ENCODE assay signal across 24 mouse cellular contexts in the genomic region with DNA sequence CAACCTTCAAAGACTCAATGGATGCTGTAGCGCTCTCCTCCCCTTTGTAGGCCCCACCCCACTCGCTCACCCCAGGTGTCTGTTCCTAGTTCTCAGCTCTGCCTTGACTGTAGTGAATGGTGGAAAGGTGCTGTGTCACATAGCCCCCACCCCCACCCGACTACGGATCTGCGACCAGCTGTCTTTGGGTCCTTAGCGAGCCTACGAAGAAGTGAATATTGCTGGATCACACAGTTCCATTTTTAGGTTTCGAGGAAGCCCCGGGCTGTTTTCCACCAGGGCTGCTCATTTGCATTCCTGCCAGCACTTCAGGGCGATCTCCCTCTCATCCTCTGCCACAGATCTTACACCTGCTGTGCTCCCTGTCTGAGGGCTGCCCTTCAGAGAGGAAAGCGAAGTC. TPM values are rescaled to one million over a fixed set of nuclear protein-coding genes. Genes with fewer than 3 reads are reported as not detected.
DNase-seq lines count a peak whose midpoint lies in the region; ATAC-seq and TF ChIP-seq lines count a peak whose summit lies in the region.
"Had no signal": no experiment of that assay in that cellular context is flagged by ENCODE, and none has a peak within 500 bp of the region (broad histone marks: within the 10 kb centered on the region; RNA-seq: fewer than 3 reads in every experiment).

No protein-coding gene starts in this region.

- no peak overlapping the region for H3K4me2 ChIP-seq in forebrain, postnatal 0 days (ENCODE audit: low read depth)
- no peak overlapping the region for H3K4me2 ChIP-seq in forebrain, embryonic 11.5 days (ENCODE audit: low read depth, low read length, severe bottlenecking)
- H3K4me2 ChIP-seq in limb, embryonic 13.5 days (replicated peaks): no peak overlapping the region
- H3K4me2 ChIP-seq: heart, embryonic 15.5 days; midbrain, embryonic 12.5 days; neural tube, embryonic 13.5 days had no signal

- H3K4me1 ChIP-seq in forebrain, postnatal 0 days (ENCODE audit: insufficient read depth): peaks cover 15% of the 10 kb centered on the region
- H3K4me1 ChIP-seq in forebrain, embryonic 11.5 days (replicated peaks; ENCODE audit: control insufficient read depth, insufficient read depth, low read length): peaks cover 2% of the 10 kb centered on the region; the same call in 1 of the 2 replicates
- H3K4me1 ChIP-seq in limb, embryonic 13.5 days: peaks cover 22% of the 10 kb centered on the region
- H3K4me1 ChIP-seq in limb, embryonic 10.5 days: peaks cover 25% of the 10 kb centered on the region

- 0 out of 2 replicates have a peak overlapping the region, but pooled peaks have one; percentile 6 for H3K9ac ChIP-seq in forebrain, postnatal 0 days
- H3K9ac ChIP-seq in forebrain, embryonic 11.5 days (ENCODE audit: low read length): no peak overlapping the region
- H3K9ac ChIP-seq in limb, embryonic 13.5 days: 0 out of 2 replicates have a peak overlapping the region, but pooled peaks have one; percentile 15
- H3K9ac ChIP-seq: heart, embryonic 15.5 days; liver, postnatal 0 days; midbrain, embryonic 12.5 days; neural tube, embryonic 13.5 days had no signal

- H3K4me3 ChIP-seq in forebrain, postnatal 0 days (ENCODE audit: low read depth, low read length): no peak overlapping the region
- H3K4me3 ChIP-seq in forebrain, embryonic 11.5 days (ENCODE audit: low read depth, low read length): no peak overlapping the region
- no peak overlapping the region for H3K4me3 ChIP-seq in limb, embryonic 13.5 days
- no peak overlapping the region for H3K4me3 ChIP-seq in limb, embryonic 10.5 days
- H3K4me3 ChIP-seq: heart, adult 2 months; heart, embryonic 15.5 days; midbrain, embryonic 12.5 days; neural tube, embryonic 13.5 days had no signal

- DNase-seq in forebrain, postnatal 0 days: no peak
- no peak for DNase-seq in forebrain, embryonic 11.5 days (ENCODE audit: low spot score)
- DNase-seq in limb, embryonic 10.5 days (ENCODE audit: low spot score): no peak
- DNase-seq in thymus, postnatal 14 days: peak; percentile 56
- DNase-seq in thymus, postnatal 10 days (ENCODE audit: low spot score in 2 of 2): no peak
- peak; percentile 56 for DNase-seq in thymus, postnatal 4 days
- no peak for DNase-seq in kidney, adult 18-20 months
- DNase-seq: adrenal gland, postnatal 10 days; cerebellum, adult 11 months; heart, adult 2 months; liver, postnatal 0 days; lung, postnatal 10 days had no signal

- no peak for TF ChIP-seq CTCF in forebrain, postnatal 0 days (IDR thresholded peaks at IDR 0.05; ENCODE audit: low read depth)

- 23% methylated on average over 11 of the region's 11 CpGs for WGBS in forebrain, postnatal 0 days
- WGBS in forebrain, embryonic 11.5 days: 21% methylated on average over 11 of the region's 11 CpGs
- 14% methylated on average over 11 of the region's 11 CpGs for WGBS in limb, embryonic 13.5 days
- WGBS in limb, embryonic 10.5 days: 16% methylated on average over 11 of the region's 11 CpGs

- no peaks in the 10 kb centered on the region for H3K9me3 ChIP-seq in forebrain, postnatal 0 days (ENCODE audit: low read length)
- H3K9me3 ChIP-seq in forebrain, embryonic 11.5 days (ENCODE audit: control insufficient read depth, low read length): no peaks in the 10 kb centered on the region; the same call in 1 of the 2 replicates
- H3K9me3 ChIP-seq in limb, embryonic 13.5 days: peaks cover 2% of the 10 kb centered on the region; the same call in 1 of the 2 replicates
- H3K9me3 ChIP-seq in limb, embryonic 10.5 days (replicated peaks): no peaks in the 10 kb centered on the region
- H3K9me3 ChIP-seq: heart, embryonic 15.5 days had no signal

- no peak overlapping the region for H3K27ac ChIP-seq in forebrain, postnatal 0 days (ENCODE audit: low read depth, low read length)
- no peak overlapping the region for H3K27ac ChIP-seq in forebrain, embryonic 11.5 days (ENCODE audit: low read depth, low read length)
- no peak overlapping the region for H3K27ac ChIP-seq in limb, embryonic 13.5 days
- H3K27ac ChIP-seq in limb, embryonic 10.5 days: no peak overlapping the region
- H3K27ac ChIP-seq: heart, adult 2 months; heart, embryonic 15.5 days; hindbrain, postnatal 0 days; kidney, postnatal 0 days; midbrain, embryonic 12.5 days; neural tube, embryonic 13.5 days had no signal

- no peaks in the 10 kb centered on the region for H3K27me3 ChIP-seq in forebrain, postnatal 0 days (ENCODE audit: insufficient read depth, low read length)
- H3K27me3 ChIP-seq in forebrain, embryonic 11.5 days (ENCODE audit: control insufficient read depth, insufficient read depth, low read length): no peaks in the 10 kb centered on the region
- H3K27me3 ChIP-seq in limb, embryonic 13.5 days: peaks cover 24% of the 10 kb centered on the region
- peaks cover 25% of the 10 kb centered on the region; the same call in 1 of the 2 replicates for H3K27me3 ChIP-seq in limb, embryonic 10.5 days (ENCODE audit: low read depth, poor library complexity, severe bottlenecking)
- H3K27me3 ChIP-seq: heart, embryonic 15.5 days; neural tube, embryonic 13.5 days had no signal

- ATAC-seq in forebrain, postnatal 0 days: no peak
- no peak for ATAC-seq in forebrain, embryonic 11.5 days (replicated peaks; ENCODE audit: low FRiP score)
- no peak for ATAC-seq in limb, embryonic 13.5 days (ENCODE audit: low FRiP score, low read depth)
- ATAC-seq: forebrain, embryonic 14.5 days; hindbrain, postnatal 0 days; intestine, postnatal 0 days; liver, postnatal 0 days had no signal

- no peaks in the 10 kb centered on the region for H3K36me3 ChIP-seq in forebrain, postnatal 0 days (ENCODE audit: insufficient read depth)
- H3K36me3 ChIP-seq in forebrain, embryonic 11.5 days (ENCODE audit: control insufficient read depth, insufficient read depth, low read length): no peaks in the 10 kb centered on the region
- no peaks in the 10 kb centered on the region for H3K36me3 ChIP-seq in limb, embryonic 13.5 days
- no peaks in the 10 kb centered on the region for H3K36me3 ChIP-seq in limb, embryonic 10.5 days
- H3K36me3 ChIP-seq: heart, embryonic 15.5 days; midbrain, embryonic 12.5 days; neural tube, embryonic 13.5 days had no signal

RNA-seq across cellular contexts. Expression of gene Rac2, which starts 10.8 kb away (rescaled TPM):
- 1.1 and 1.4 TPM in 2 replicates for total RNA-seq in forebrain, postnatal 0 days (2014; rRNA removed)
- 5.9 and 6.5 TPM in 2 replicates for polyA plus RNA-seq in forebrain, postnatal 0 days (2015; fragmentation: Nextera tagmentation; extraction: Ambion mirVana)
- polyA plus RNA-seq in forebrain, embryonic 11.5 days (2014; fragmentation: Nextera tagmentation; extraction: Ambion mirVana): 5.7 and 9.4 TPM in 2 replicates
- polyA plus RNA-seq in limb, embryonic 13.5 days (2015; fragmentation: Nextera tagmentation; extraction: Ambion mirVana): 11.3 and 12.5 TPM in 2 replicates
- 4.3 and 4.4 TPM in 2 replicates for polyA plus RNA-seq in limb, embryonic 10.5 days (2016; fragmentation: Nextera tagmentation; extraction: Ambion mirVana)

RNA-seq across cellular contexts. Expression of gene Cyth4, which starts 13.5 kb away (rescaled TPM):
- total RNA-seq in forebrain, postnatal 0 days (2014; rRNA removed): 5.5 and 9.8 TPM in 2 replicates
- polyA plus RNA-seq in forebrain, postnatal 0 days (2015; fragmentation: Nextera tagmentation; extraction: Ambion mirVana): 3.9 and 5.5 TPM in 2 replicates
- 1.9 and 2.0 TPM in 2 replicates for polyA plus RNA-seq in forebrain, embryonic 11.5 days (2014; fragmentation: Nextera tagmentation; extraction: Ambion mirVana)
- 8.0 and 8.7 TPM in 2 replicates for polyA plus RNA-seq in limb, embryonic 13.5 days (2015; fragmentation: Nextera tagmentation; extraction: Ambion mirVana)
- 3.2 and 4.4 TPM in 2 replicates for polyA plus RNA-seq in limb, embryonic 10.5 days (2016; fragmentation: Nextera tagmentation; extraction: Ambion mirVana)

RNA-seq across cellular contexts. Expression of gene Sstr3, which starts 38.9 kb away (rescaled TPM):
- 2.8 and 3.3 TPM in 2 replicates for total RNA-seq in forebrain, postnatal 0 days (2014; rRNA removed)
- 0.71 and 0.73 TPM in 2 replicates for polyA plus RNA-seq in forebrain, postnatal 0 days (2015; fragmentation: Nextera tagmentation; extraction: Ambion mirVana)
- 0.09 TPM in 1 of 2 replicates, not detected in the other for polyA plus RNA-seq in forebrain, embryonic 11.5 days (2014; fragmentation: Nextera tagmentation; extraction: Ambion mirVana)
- not detected in 2 replicates for polyA plus RNA-seq in limb, embryonic 13.5 days (2015; fragmentation: Nextera tagmentation; extraction: Ambion mirVana)
- polyA plus RNA-seq in limb, embryonic 10.5 days (2016; fragmentation: Nextera tagmentation; extraction: Ambion mirVana): not detected in 2 replicates
- total RNA-seq: heart, adult 2 months; hematopoietic stem cell, adult 5-6 weeks; megakaryocyte progenitor cell, adult 5-6 weeks had no signal
- polyA plus RNA-seq: embryonic facial prominence, embryonic 11.5 days; heart, adult 2 months; liver, adult 2 months; liver, postnatal 0 days had no signal

RNA-seq across cellular contexts. Expression of gene C1qtnf6, which starts 52.1 kb away (rescaled TPM):
- total RNA-seq in forebrain, postnatal 0 days (2014; rRNA removed): 2.0 and 4.0 TPM in 2 replicates
- 9.6 and 10.2 TPM in 2 replicates for polyA plus RNA-seq in forebrain, postnatal 0 days (2015; fragmentation: Nextera tagmentation; extraction: Ambion mirVana)
- 10.0 and 12.1 TPM in 2 replicates for polyA plus RNA-seq in forebrain, embryonic 11.5 days (2014; fragmentation: Nextera tagmentation; extraction: Ambion mirVana)
- 32.2 and 34.6 TPM in 2 replicates for polyA plus RNA-seq in limb, embryonic 13.5 days (2015; fragmentation: Nextera tagmentation; extraction: Ambion mirVana)
- polyA plus RNA-seq in limb, embryonic 10.5 days (2016; fragmentation: Nextera tagmentation; extraction: Ambion mirVana): 10.9 and 14.6 TPM in 2 replicates

Comparison
In these comparisons a context has a peak if more than half of its experiments do, and no peak if none do; other contexts are left out.
1. DNase-seq: peak in thymus, postnatal 14 days (single experiment) and thymus, postnatal 4 days (single experiment); none in forebrain, postnatal 0 days (single experiment), forebrain, embryonic 11.5 days (single experiment), limb, embryonic 10.5 days (single experiment), thymus, postnatal 10 days (0 of 2) and kidney, adult 18-20 months (single experiment).